Mouse (Mus musculus): ENCODE data around the gene Ptprt.

DNA sequence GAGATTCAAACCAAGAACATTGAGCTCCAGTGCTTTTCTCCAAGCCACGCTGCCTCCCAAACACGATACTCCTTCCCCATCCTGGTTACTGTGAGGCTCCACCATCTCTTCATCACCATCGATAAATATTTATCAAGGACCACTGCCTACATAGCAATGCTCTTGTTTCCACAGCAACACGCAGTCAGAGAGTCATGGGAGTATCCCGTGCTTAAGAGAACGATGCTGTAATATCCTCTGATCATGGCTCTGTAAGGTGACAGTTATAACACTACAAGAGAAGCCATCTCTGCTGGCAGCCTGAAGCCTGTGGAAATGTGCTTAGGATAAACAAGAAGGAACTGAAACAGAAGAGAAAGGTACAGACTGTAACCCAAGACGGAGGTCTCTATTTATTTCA lies 3.4 kb downstream of the Ptprt start:
- TF ChIP-seq USF1 (IDR thresholded peaks at IDR 0.05; ENCODE audit: low read depth, low read length), result no peak
- no peak for TF ChIP-seq CTCF (conservative IDR thresholded peaks at IDR 0.05 in 1 of 2, IDR thresholded peaks at IDR 0.05 in 1 of 2; ENCODE audit: low read depth in 2 of 2, low read length in 2 of 2)
- no peak for TF ChIP-seq RCOR1 (conservative IDR thresholded peaks at IDR 0.05; ENCODE audit: low read depth, low read length)
- TF ChIP-seq EP300 (IDR thresholded peaks at IDR 0.05; ENCODE audit: low read length), result no peak

Measured in CH12.LX (cell line).